12 mouse cellular contexts compared by ENCODE assay signal in the genomic region with DNA sequence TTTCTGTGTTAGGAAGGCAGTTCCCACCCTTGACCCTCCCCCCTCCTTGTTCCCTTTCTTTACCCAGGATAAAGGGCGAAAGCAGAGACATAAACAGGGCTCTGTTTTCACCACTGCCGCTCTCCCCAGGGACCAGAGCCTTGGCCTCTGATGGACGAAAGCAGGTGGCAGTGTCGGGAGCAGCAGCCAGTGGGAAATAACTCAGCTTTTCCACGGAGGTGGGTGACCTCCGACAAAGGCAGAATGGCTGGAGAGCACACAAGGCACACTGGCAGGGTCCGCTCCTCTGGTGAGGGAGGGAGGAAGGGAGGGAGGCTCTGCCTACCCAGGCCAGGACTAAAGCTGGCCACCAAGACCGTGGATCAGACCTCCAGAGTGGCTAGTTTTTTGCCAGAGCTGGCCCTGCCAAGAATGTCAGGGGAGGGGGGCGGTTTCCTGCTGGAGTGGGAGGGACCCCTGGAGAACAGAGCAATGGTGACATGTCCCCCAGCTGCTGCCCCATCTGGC.
DNase-seq lines count a peak whose midpoint lies in the region; ATAC-seq and TF ChIP-seq lines count a peak whose summit lies in the region.
"Had no signal": no experiment of that assay in that cellular context is flagged by ENCODE, and none has a peak within 500 bp of the region (broad histone marks: within the 10 kb centered on the region; RNA-seq: fewer than 3 reads in every experiment).

No protein-coding gene starts in this region.

- peak; percentile 24; the same call in 1 of the 2 replicates for ATAC-seq in hindbrain, embryonic 16.5 days
- peak; percentile 23; the same call in 1 of the 2 replicates for ATAC-seq in neural tube, embryonic 11.5 days (ENCODE audit: insufficient read depth, low FRiP score, low TSS enrichment)
- ATAC-seq in intestine, embryonic 15.5 days, result no peak
- ATAC-seq: activated CD4-positive, CD25-positive, alpha-beta regulatory T cell, adult 4 months had no signal

- H3K9me3 ChIP-seq in embryonic facial prominence, embryonic 10.5 days, result no peaks in the 10 kb centered on the region
- no peaks in the 10 kb centered on the region for H3K9me3 ChIP-seq in hindbrain, embryonic 16.5 days (ENCODE audit: control insufficient read depth, low read length)
- H3K9me3 ChIP-seq in neural tube, embryonic 11.5 days (ENCODE audit: control insufficient read depth, low read length), result no peaks in the 10 kb centered on the region
- no peaks in the 10 kb centered on the region for H3K9me3 ChIP-seq in intestine, embryonic 15.5 days
- H3K9me3 ChIP-seq: heart, embryonic 15.5 days had no signal

- WGBS in heart, adult 2 months, result 9% methylated on average over 9 of the region's 9 CpGs
- WGBS in embryonic facial prominence, embryonic 10.5 days, result 9% methylated on average over 9 of the region's 9 CpGs
- WGBS in hindbrain, embryonic 16.5 days, result 10% methylated on average over 9 of the region's 9 CpGs
- 9% methylated on average over 9 of the region's 9 CpGs for WGBS in neural tube, embryonic 11.5 days
- 12% methylated on average over 9 of the region's 9 CpGs for WGBS in intestine, embryonic 15.5 days

- no peaks in the 10 kb centered on the region for H3K79me2 ChIP-seq in heart, adult 2 months (replicated peaks; ENCODE audit: control insufficient read depth, insufficient read depth, low read length)

- TF ChIP-seq POLR2A in heart, adult 2 months (IDR thresholded peaks at IDR 0.05; ENCODE audit: insufficient read depth, low read depth, low read length), result no peak

- peaks cover 2% of the 10 kb centered on the region for H3K27me3 ChIP-seq in heart, adult 2 months (ENCODE audit: control insufficient read depth, insufficient read depth, low read length)
- peaks cover 87% of the 10 kb centered on the region for H3K27me3 ChIP-seq in embryonic facial prominence, embryonic 10.5 days (replicated peaks; ENCODE audit: low read depth, poor library complexity, severe bottlenecking)
- H3K27me3 ChIP-seq in hindbrain, embryonic 16.5 days (replicated peaks; ENCODE audit: control insufficient read depth, insufficient read depth, low read length), result peaks cover 2% of the 10 kb centered on the region; the same call in 1 of the 2 replicates
- H3K27me3 ChIP-seq in neural tube, embryonic 11.5 days (ENCODE audit: control insufficient read depth, insufficient read depth, low read length), result 0 out of 2 replicates have a peak, but pooled peaks cover 2% of the 10 kb centered on the region
- H3K27me3 ChIP-seq in intestine, embryonic 15.5 days (replicated peaks), result peaks cover 41% of the 10 kb centered on the region

- intact Hi-C loops in heart, postnatal 14 days (cut with DNase I), result no loop called here
- intact Hi-C loops in heart, adult 2 months (cut with DNase I), result no loop called here

- TF ChIP-seq CTCF in heart, adult 2 months (IDR thresholded peaks at IDR 0.05), result no peak

- DNase-seq in heart, postnatal 14 days, result peak; percentile 11 to 12
- no peak for DNase-seq in heart, adult 2 months
- DNase-seq in embryonic facial prominence, embryonic 10.5 days (ENCODE audit: low spot score), result peak; percentile 38
- DNase-seq in neural tube, embryonic 11.5 days (ENCODE audit: low spot score), result peak; percentile 46
- no peak for DNase-seq in urinary bladder, postnatal 36 days (ENCODE audit: low spot score in 2 of 2)
- DNase-seq in frontal cortex, postnatal 25 days (ENCODE audit: low spot score in 2 of 2), result no peak
- DNase-seq: cerebellum, adult 11 months; kidney, postnatal 25 days had no signal

- no peaks in the 10 kb centered on the region for H3K36me3 ChIP-seq in heart, adult 2 months (ENCODE audit: control insufficient read depth, insufficient read depth, low read length)
- H3K36me3 ChIP-seq in embryonic facial prominence, embryonic 10.5 days (replicated peaks), result no peaks in the 10 kb centered on the region; the same call in 1 of the 2 replicates
- no peaks in the 10 kb centered on the region for H3K36me3 ChIP-seq in hindbrain, embryonic 16.5 days (ENCODE audit: control insufficient read depth, insufficient read depth, low read length)
- H3K36me3 ChIP-seq in neural tube, embryonic 11.5 days (ENCODE audit: control insufficient read depth, insufficient read depth, low read length), result no peaks in the 10 kb centered on the region
- H3K36me3 ChIP-seq in intestine, embryonic 15.5 days, result no peaks in the 10 kb centered on the region
- H3K36me3 ChIP-seq: heart, embryonic 15.5 days had no signal

- H3K4me1 ChIP-seq in heart, adult 2 months (ENCODE audit: control insufficient read depth, insufficient read depth, low read length), result no peaks in the 10 kb centered on the region
- H3K4me1 ChIP-seq in embryonic facial prominence, embryonic 10.5 days, result peaks cover 57% of the 10 kb centered on the region
- H3K4me1 ChIP-seq in hindbrain, embryonic 16.5 days (ENCODE audit: control insufficient read depth, insufficient read depth, low read depth, low read length), result 0 out of 2 replicates have a peak, but pooled peaks cover 5% of the 10 kb centered on the region
- H3K4me1 ChIP-seq in neural tube, embryonic 11.5 days (ENCODE audit: control insufficient read depth, insufficient read depth, low read length), result peaks cover 31% of the 10 kb centered on the region
- H3K4me1 ChIP-seq in intestine, embryonic 15.5 days (replicated peaks), result no peaks in the 10 kb centered on the region

- no peak overlapping the region for H3K9ac ChIP-seq in heart, adult 2 months (ENCODE audit: low read depth, low read length)
- H3K9ac ChIP-seq in hindbrain, embryonic 16.5 days (ENCODE audit: low read depth, low read length), result no peak overlapping the region
- no peak overlapping the region; the same call in 1 of the 2 replicates for H3K9ac ChIP-seq in neural tube, embryonic 11.5 days (ENCODE audit: low read length)
- no peak overlapping the region for H3K9ac ChIP-seq in intestine, embryonic 15.5 days
- H3K9ac ChIP-seq: heart, embryonic 15.5 days had no signal

- H3K4me2 ChIP-seq in hindbrain, embryonic 16.5 days (ENCODE audit: low read length), result no peak overlapping the region
- no peak overlapping the region for H3K4me2 ChIP-seq in neural tube, embryonic 11.5 days (ENCODE audit: low read depth)
- H3K4me2 ChIP-seq in intestine, embryonic 15.5 days (replicated peaks), result no peak overlapping the region
- H3K4me2 ChIP-seq: heart, embryonic 15.5 days had no signal

- no peak overlapping the region for H3K4me3 ChIP-seq in heart, adult 2 months
- peak overlapping the region; percentile 30; the same call in 1 of the 2 replicates for H3K4me3 ChIP-seq in embryonic facial prominence, embryonic 10.5 days
- no peak overlapping the region for H3K4me3 ChIP-seq in hindbrain, embryonic 16.5 days (ENCODE audit: low read length)
- H3K4me3 ChIP-seq in neural tube, embryonic 11.5 days (ENCODE audit: low read depth, low read length), result no peak overlapping the region
- no peak overlapping the region for H3K4me3 ChIP-seq in intestine, embryonic 15.5 days (replicated peaks)
- H3K4me3 ChIP-seq: heart, embryonic 15.5 days had no signal

- H3K27ac ChIP-seq in heart, adult 2 months, result no peak overlapping the region
- H3K27ac ChIP-seq in embryonic facial prominence, embryonic 10.5 days (replicated peaks), result peak overlapping the region; percentile 57
- no peak overlapping the region for H3K27ac ChIP-seq in hindbrain, embryonic 16.5 days (ENCODE audit: low read depth, low read length)
- peak overlapping the region; percentile 1; the same call in 1 of the 2 replicates for H3K27ac ChIP-seq in neural tube, embryonic 11.5 days (ENCODE audit: low read depth, low read length)
- no peak overlapping the region for H3K27ac ChIP-seq in intestine, embryonic 15.5 days
- H3K27ac ChIP-seq: heart, embryonic 15.5 days had no signal

- no peak for TF ChIP-seq EP300 in heart, adult 2 months (IDR thresholded peaks at IDR 0.05; ENCODE audit: insufficient read depth, low read depth, low read length)

Comparison
In these comparisons a context has a peak if more than half of its experiments do, and no peak if none do; other contexts are left out.
1. DNase-seq: peak in heart, postnatal 14 days (2 of 2), embryonic facial prominence, embryonic 10.5 days (single experiment) and neural tube, embryonic 11.5 days (single experiment); none in heart, adult 2 months (0 of 2), urinary bladder, postnatal 36 days (0 of 2) and frontal cortex, postnatal 25 days (0 of 2).
2. H3K27ac ChIP-seq: peak in embryonic facial prominence, embryonic 10.5 days (single experiment) and neural tube, embryonic 11.5 days (single experiment); none in heart, adult 2 months (single experiment), hindbrain, embryonic 16.5 days (single experiment) and intestine, embryonic 15.5 days (single experiment).